Mouse (Mus musculus) heart, embryonic 15.5 days (tissue): ENCODE data around the gene Kdm5b. TPM values are rescaled to one million over a fixed set of nuclear protein-coding genes. Genes with fewer than 3 reads are reported as not detected.

Source experiments
- ATAC-seq: fragments of 200-750 bp; cut with Nextera tagmentation; replicated peaks from 2 replicates; pipeline ENCODE4 v1.8.0; 2017; ENCODE audit warnings: low read depth, moderate TSS enrichment; ENCODE audit not compliant: insufficient number of reproducible peaks, insufficient read depth, low FRiP score
- H3K27ac ChIP-seq: fragments of 300-500 bp; sonication (generic); 2 replicates; pipeline ENCODE4 v1.5.1; 2015; ENCODE audit warnings: mild to moderate bottlenecking, inconsistent platforms
- H3K27me3 ChIP-seq: fragments of 300-500 bp; sonication (generic); 2 replicates; pipeline ENCODE4 v1.6.1; 2015; ENCODE audit warnings: inconsistent platforms
- H3K36me3 ChIP-seq: fragments of 300-500 bp; sonication (generic); 2 replicates; pipeline ENCODE4 v1.6.1; 2015; ENCODE audit warnings: mild to moderate bottlenecking, inconsistent platforms
- H3K4me1 ChIP-seq: fragments of 300-500 bp; sonication (generic); replicated peaks from 2 replicates; pipeline ENCODE4 v1.6.1; 2015; ENCODE audit warnings: inconsistent platforms
- H3K4me2 ChIP-seq: fragments of 300-500 bp; sonication (generic); 2 replicates; pipeline ENCODE4 v1.6.1; 2015; ENCODE audit warnings: inconsistent platforms, mild to moderate bottlenecking, moderate library complexity
- H3K4me3 ChIP-seq: fragments of 300-500 bp; sonication (generic); 2 replicates; pipeline ENCODE4 v1.5.1; 2015; ENCODE audit warnings: mild to moderate bottlenecking, inconsistent platforms
- H3K9ac ChIP-seq: fragments of 300-500 bp; sonication (generic); 2 replicates; pipeline ENCODE4 v1.6.1; 2015; ENCODE audit warnings: mild to moderate bottlenecking, inconsistent platforms
- H3K9me3 ChIP-seq: fragments of 300-500 bp; sonication (generic); replicated peaks from 2 replicates; pipeline ENCODE4 v1.6.1; 2016; ENCODE audit warnings: inconsistent platforms
- WGBS: fragments of 180-500 bp; shearing (Covaris S2); methylation state at CpG from one replicate; pipeline ENCODE4 v1.1.7; 2015; ENCODE audit warnings: mixed read lengths; 5-methylcytosine and 5-hydroxymethylcytosine counted together
- polyA plus RNA-seq: library from polyadenylated mRNA; unstranded; fragments of >200 nt; fragmentation: Nextera tagmentation; extraction: Ambion mirVana; gene quantifications from 2 replicates; pipeline ENCODE4 v1.2.1, GENCODE M21; 2015

Gene Kdm5b
- polyA plus RNA-seq, 1 experiment from 2014 or later, result 25.9 TPM

DNA sequence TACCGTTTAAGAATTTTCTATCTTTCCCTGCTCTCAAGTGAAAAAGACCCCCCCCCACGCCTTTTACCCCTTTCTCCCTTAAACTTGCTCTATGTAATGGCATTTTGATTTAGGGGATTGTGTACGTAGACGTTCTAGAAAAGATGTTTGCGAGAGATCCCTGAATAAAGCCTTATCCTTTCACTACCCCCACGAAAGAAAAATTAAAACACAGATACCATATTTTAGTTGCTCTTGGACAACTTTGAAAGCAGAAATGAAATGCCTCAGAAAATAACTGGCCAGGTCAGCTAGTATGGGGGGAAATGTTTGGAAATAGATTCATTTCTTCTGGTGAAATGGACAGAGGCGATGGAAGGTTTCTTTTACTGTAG lies 1.8 kb downstream of the Kdm5b start:
- Histone ChIP-seq H3K27ac (peak overlapping the region; percentile 91; the same call in 1 of the 2 replicates), H3K36me3 (no peaks in the 10 kb centered on the region), H3K27me3 (no peaks in the 10 kb centered on the region), H3K9ac (peak overlapping the region; percentile 94), H3K4me3 (peak overlapping the region; percentile 98), H3K4me2 (peak overlapping the region; percentile 84), H3K4me1 (peaks cover 20% of the 10 kb centered on the region), H3K9me3 (no peaks in the 10 kb centered on the region)
- ATAC-seq, result no peak
- 10% methylated on average over 7 of the region's 7 CpGs for WGBS

DNA sequence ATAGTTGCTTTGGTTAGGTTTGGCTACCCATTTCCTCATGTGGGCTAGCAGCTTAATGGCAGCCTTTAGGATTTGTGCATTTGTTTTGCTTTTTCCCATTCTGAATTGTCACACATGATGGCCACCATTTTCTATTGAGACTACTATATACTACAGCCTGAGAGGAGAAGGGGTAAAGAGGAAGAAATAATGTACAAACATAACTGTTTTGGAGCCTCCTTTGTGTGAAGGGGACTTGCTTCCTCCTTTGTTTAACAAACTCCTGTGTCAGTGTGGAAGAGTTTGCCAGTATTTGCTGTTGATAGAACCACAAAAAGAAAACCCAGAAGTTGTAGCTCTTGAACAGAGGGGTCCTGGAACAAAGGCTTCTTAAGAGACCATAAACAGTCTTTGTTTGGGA lies 2.5 kb downstream of the Kdm5b start:
- Histone ChIP-seq H3K9ac (no peak overlapping the region), H3K27ac (no peak overlapping the region), H3K4me1 (peaks cover 18% of the 10 kb centered on the region), H3K4me2 (peak overlapping the region; percentile 84), H3K9me3 (no peaks in the 10 kb centered on the region), H3K36me3 (no peaks in the 10 kb centered on the region), H3K27me3 (no peaks in the 10 kb centered on the region), H3K4me3 (peak overlapping the region; percentile 98)
- ATAC-seq, result no peak

DNA sequence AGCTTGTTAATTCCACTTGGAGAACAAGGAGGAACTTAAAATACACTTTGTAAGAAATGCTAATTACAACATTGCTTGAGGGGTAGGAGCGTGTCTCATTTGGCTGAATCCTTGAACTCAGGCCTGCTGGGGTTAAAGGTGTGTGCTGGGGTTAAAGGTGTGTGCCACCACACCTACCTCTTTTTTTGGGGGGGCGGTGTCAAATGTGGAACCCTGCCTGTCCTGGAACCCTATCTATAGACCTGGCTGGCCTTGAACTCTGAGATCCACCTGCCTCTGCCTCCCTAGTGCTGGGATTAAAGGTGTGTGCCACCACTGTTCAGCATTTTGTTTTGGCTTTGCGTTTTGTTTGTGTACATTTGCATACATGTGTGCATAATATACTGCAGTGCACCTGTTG lies 3.8 kb downstream of the Kdm5b start:
- H3K27ac ChIP-seq, result no peak overlapping the region
- H3K4me1 ChIP-seq, result peaks cover 23% of the 10 kb centered on the region
- H3K9me3 ChIP-seq, result no peaks in the 10 kb centered on the region
- no peak overlapping the region for H3K9ac ChIP-seq
- WGBS, result 88% methylated on average over 3 of the region's 3 CpGs
- no peak overlapping the region for H3K4me3 ChIP-seq
- no peaks in the 10 kb centered on the region for H3K27me3 ChIP-seq
- no peak overlapping the region for H3K4me2 ChIP-seq
- no peak for ATAC-seq
- H3K36me3 ChIP-seq, result no peaks in the 10 kb centered on the region

DNA sequence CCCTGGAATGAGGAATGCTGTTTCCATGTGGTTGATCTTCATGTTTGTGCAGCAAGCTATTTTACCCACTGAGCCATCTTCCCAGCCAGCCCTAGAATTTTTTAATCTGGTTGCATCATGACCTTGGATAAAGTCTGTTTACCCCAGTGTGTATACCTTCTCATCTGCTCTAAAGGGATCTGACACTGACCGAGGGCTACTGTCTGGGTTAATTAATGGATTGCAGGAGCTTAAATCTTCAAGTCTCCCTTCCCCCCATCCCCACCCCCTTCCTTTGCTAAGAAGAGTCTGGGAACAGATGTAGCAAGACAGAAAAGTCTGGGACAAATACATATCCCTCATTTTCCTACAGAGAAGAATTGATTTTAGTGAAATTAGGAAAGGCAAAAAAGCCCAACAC lies 7.5 kb downstream of the Kdm5b start:
- ATAC-seq, result no peak
- Histone ChIP-seq H3K4me3 (no peak overlapping the region), H3K36me3 (no peaks in the 10 kb centered on the region), H3K27me3 (no peaks in the 10 kb centered on the region), H3K4me1 (peaks cover 13% of the 10 kb centered on the region), H3K4me2 (no peak overlapping the region), H3K27ac (no peak overlapping the region), H3K9ac (no peak overlapping the region), H3K9me3 (no peaks in the 10 kb centered on the region)
- 42% methylated on average over 1 of the region's 1 CpGs for WGBS

DNA sequence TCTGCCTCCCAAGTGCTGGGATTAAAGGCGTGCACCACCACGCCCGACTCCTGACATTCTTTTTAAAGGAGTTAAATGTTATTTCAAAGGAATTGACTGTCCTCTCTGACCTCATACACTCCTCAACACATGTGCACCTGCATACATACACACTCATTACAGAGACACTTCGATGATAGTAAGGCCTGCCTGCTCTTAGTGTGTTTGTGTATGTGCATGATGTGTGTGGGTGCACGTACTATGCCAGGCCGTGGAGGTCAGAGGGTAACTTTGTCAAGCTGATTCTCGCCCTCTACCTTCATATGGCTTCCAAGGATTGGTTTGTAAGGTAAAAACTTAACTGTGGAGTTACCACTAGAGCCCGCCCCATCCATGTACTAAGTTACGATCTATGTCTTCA lies 10.2 kb downstream of the Kdm5b start:
- Histone ChIP-seq H3K27ac (no peak overlapping the region), H3K27me3 (no peaks in the 10 kb centered on the region), H3K4me2 (no peak overlapping the region), H3K4me3 (no peak overlapping the region), H3K9me3 (no peaks in the 10 kb centered on the region), H3K36me3 (no peaks in the 10 kb centered on the region), H3K9ac (no peak overlapping the region), H3K4me1 (peaks cover 11% of the 10 kb centered on the region; the same call in 1 of the 2 replicates)
- 92% methylated on average over 9 of the region's 9 CpGs for WGBS
- no peak for ATAC-seq

DNA sequence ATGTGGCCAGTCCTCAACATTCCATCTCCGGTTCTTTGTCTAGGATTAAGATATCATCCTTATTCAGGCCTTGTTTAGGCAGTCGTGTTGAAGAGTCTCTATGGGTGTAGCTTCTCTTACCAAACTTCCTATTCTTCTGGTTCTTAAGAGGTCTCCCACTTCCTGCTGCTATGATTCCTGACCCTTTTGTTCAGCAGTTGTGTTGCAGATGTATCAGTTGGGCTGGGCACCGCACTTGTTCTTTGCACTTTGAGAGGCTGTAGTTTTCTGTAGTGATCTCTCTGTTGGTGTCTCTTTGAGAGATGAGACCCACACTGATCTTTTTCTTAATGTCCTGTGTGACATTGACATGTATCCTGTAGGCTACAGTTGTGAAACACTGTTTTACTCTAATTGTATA lies 10.7 kb downstream of the Kdm5b start:
- H3K4me1 ChIP-seq, result peaks cover 11% of the 10 kb centered on the region; the same call in 1 of the 2 replicates
- no peaks in the 10 kb centered on the region for H3K27me3 ChIP-seq
- no peaks in the 10 kb centered on the region for H3K36me3 ChIP-seq
- H3K4me2 ChIP-seq, result no peak overlapping the region
- no peak overlapping the region for H3K9ac ChIP-seq
- no peak overlapping the region for H3K4me3 ChIP-seq
- no peak for ATAC-seq
- 55% methylated on average over 3 of the region's 3 CpGs for WGBS
- H3K27ac ChIP-seq, result no peak overlapping the region
- no peaks in the 10 kb centered on the region for H3K9me3 ChIP-seq

DNA sequence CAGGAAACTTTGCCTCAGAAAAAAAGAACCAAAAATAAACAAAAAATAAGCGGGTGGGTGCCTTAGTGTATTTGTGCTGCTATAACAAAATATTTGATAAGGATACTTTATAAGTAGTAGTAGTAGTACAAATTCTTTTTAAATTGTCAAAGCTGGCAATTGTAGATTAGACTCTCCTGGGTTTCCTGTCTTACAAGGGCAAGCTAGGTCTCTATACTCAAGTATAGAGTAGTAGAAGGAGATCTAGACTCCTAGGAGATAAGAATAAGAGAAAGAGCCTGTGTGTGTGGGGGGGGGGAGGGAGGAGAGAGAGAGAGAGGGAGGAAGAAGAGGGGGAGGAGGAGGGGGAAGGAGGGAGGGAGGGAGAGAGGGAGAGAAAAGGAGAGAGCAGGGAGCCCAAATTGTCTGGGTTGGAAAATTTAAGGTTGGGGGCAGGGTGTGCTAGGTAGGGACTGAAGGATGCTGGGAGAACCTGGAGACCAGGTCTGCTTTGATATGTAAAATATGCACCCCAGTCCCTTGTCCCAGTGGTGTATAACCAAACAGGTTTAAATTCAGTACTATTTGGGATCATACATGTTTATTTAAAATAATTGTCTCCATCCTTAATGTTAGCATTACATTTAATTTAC lies 13.4 kb downstream of the Kdm5b start:
- no peaks in the 10 kb centered on the region for H3K9me3 ChIP-seq
- no peaks in the 10 kb centered on the region for H3K36me3 ChIP-seq
- no peak overlapping the region for H3K27ac ChIP-seq
- no peak overlapping the region for H3K4me3 ChIP-seq
- H3K4me1 ChIP-seq, result no peaks in the 10 kb centered on the region
- WGBS, result 58% methylated on average over 1 of the region's 1 CpGs
- no peak overlapping the region for H3K4me2 ChIP-seq
- H3K9ac ChIP-seq, result no peak overlapping the region
- no peak for ATAC-seq
- no peaks in the 10 kb centered on the region for H3K27me3 ChIP-seq

DNA sequence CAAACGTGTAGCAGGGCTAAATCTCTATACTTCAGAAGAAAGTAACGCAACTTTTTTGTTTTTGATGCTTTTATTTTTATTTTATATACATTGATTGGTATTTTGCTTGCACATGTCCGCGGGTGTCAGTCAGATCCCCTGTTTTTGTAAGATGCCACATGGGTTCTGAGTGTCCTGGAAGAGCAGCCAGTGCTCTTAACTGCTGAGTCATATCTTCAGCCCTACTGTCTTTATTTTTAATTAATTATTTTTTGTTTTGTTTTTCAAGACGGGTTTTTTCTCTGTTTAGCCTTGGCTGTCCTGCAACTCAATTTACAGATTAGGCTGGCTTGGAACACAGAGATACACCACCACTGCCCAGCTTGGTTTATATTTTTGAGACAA lies 14.0 kb downstream of the Kdm5b start:
- Histone ChIP-seq H3K4me3 (no peak overlapping the region), H3K27me3 (no peaks in the 10 kb centered on the region), H3K9ac (no peak overlapping the region), H3K27ac (no peak overlapping the region), H3K4me1 (no peaks in the 10 kb centered on the region), H3K36me3 (no peaks in the 10 kb centered on the region), H3K9me3 (no peaks in the 10 kb centered on the region), H3K4me2 (no peak overlapping the region)
- 76% methylated on average over 5 of the region's 5 CpGs for WGBS
- ATAC-seq, result no peak

DNA sequence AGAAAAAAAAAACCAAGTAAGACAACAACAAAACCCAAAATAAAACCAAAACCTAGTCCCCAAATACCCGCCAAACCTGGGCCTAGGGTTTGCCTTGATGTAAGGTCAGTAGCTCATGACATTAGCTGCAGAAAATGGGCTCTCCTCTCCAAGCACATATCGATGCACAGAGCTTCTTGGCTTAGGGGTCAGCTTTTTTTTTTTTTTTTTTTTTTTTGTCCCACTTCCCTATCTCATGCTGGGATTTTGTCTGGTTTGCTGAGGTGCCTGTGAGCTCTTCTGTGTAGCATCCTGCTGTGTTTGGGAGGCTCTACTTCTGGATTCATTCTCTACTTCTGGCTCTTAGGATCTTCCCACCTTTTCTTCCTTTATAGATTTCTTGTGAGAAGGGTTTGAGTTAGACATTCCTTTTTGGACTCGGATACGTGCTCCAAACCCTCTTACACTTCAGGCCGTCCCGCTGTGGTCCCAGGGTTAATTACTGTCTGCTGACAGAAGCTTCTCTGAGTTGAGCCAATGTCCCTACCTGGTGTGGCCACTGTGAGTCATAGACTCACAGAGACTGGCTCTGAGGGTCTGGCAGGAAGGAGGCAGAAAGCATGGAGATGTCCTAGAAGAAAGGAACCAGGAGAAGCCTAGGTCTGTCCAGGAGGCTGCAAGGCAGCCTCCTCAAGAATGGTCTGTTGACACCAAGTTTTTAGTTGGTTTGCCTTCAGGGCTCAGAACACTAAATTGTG lies 17.6 kb downstream of the Kdm5b start:
- Histone ChIP-seq H3K9ac (no peak overlapping the region), H3K27me3 (no peaks in the 10 kb centered on the region), H3K36me3 (no peaks in the 10 kb centered on the region), H3K4me2 (no peak overlapping the region), H3K27ac (no peak overlapping the region), H3K9me3 (no peaks in the 10 kb centered on the region), H3K4me1 (no peaks in the 10 kb centered on the region), H3K4me3 (no peak overlapping the region)
- WGBS, result 81% methylated on average over 6 of the region's 6 CpGs
- no peak for ATAC-seq

DNA sequence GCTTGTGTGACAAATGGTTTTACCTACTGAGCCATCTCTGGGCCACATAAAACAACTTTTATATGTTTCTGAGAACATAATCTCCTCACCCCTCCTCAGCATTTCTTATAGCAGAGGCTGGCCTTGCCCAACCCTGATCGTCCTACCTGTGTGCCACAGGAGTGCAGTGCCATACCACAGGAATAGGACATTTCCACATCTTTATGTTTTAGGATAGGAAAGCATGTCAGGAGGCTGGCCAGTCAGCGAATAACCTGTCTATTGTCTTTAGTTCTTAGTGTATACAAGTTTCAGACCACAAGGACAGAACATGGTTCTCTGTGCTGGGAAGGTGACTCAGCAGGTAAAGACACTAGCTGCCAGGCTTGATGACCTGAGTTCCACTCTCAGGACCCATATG lies 20.8 kb downstream of the Kdm5b start:
- Histone ChIP-seq H3K9ac (no peak overlapping the region), H3K4me1 (peaks cover 4% of the 10 kb centered on the region), H3K27me3 (no peaks in the 10 kb centered on the region), H3K9me3 (no peaks in the 10 kb centered on the region), H3K36me3 (peaks cover 8% of the 10 kb centered on the region), H3K27ac (no peak overlapping the region), H3K4me3 (no peak overlapping the region), H3K4me2 (no peak overlapping the region)
- WGBS, result 89% methylated on average over 2 of the region's 2 CpGs
- no peak for ATAC-seq

DNA sequence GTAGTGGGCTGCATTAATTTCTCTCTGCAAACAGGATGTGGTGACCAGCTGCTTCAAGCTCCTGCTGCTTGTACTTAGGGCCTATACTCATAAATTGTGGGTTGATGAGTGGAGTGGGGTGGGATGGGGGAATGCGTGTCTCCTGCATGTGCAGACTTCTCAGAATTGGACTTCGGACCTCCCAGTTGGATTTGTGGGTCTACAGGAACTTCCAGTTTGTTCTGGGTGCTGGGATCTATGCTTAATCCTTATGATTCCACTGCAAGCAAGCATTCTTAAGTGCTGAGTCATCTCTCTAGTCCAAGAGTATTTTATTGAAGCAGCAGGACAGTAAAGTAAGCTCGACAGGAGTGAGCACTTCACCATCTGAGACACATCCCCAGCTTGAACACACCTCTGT lies 23.6 kb downstream of the Kdm5b start:
- ATAC-seq, result no peak
- 58% methylated on average over 3 of the region's 3 CpGs for WGBS
- peaks cover 24% of the 10 kb centered on the region for H3K36me3 ChIP-seq
- H3K27ac ChIP-seq, result no peak overlapping the region
- no peak overlapping the region for H3K9ac ChIP-seq
- no peaks in the 10 kb centered on the region for H3K27me3 ChIP-seq
- H3K9me3 ChIP-seq, result no peaks in the 10 kb centered on the region
- no peak overlapping the region for H3K4me2 ChIP-seq
- peaks cover 4% of the 10 kb centered on the region for H3K4me1 ChIP-seq
- no peak overlapping the region for H3K4me3 ChIP-seq

DNA sequence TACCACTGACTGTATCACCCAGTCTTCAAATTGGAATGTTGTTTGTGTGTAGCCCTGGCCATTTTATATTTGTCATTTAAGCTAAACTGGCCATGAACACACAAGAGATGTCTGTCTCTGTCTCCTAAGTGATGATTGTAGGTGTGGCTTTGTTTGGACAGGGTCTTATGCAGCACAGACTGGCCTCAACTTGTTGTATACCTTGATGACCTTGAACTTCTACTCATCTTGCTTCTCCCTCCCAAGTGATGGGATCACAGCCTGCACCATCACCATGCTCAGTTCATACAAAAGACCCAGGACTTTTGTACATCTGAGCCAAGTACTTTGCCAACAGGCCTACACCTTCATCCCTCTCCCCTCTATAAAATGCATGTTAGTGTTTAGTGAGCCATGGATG lies 29.7 kb downstream of the Kdm5b start:
- no peaks in the 10 kb centered on the region for H3K9me3 ChIP-seq
- no peak for ATAC-seq
- H3K27ac ChIP-seq, result no peak overlapping the region
- H3K9ac ChIP-seq, result no peak overlapping the region
- no peaks in the 10 kb centered on the region for H3K27me3 ChIP-seq
- H3K36me3 ChIP-seq, result peaks cover 46% of the 10 kb centered on the region
- H3K4me1 ChIP-seq, result no peaks in the 10 kb centered on the region
- H3K4me2 ChIP-seq, result no peak overlapping the region
- H3K4me3 ChIP-seq, result no peak overlapping the region
